Mouse (Mus musculus) limb, embryonic 11.5 days (tissue): ENCODE results near the gene Rps6kb2. TPM values are rescaled to one million over a fixed set of nuclear protein-coding genes. Genes with fewer than 3 reads are reported as not detected.

ENCODE experiments used
- ATAC-seq: fragments of 200-750 bp; cut with Nextera tagmentation; 2 replicates; pipeline ENCODE4 v1.8.0; 2017; ENCODE audit warnings: low read depth; ENCODE audit not compliant: insufficient number of reproducible peaks, low FRiP score, low TSS enrichment
- DNase-seq: peaks from one replicate; pipeline ENCODE4 v3.0.0-alpha.2; 2015; ENCODE audit warnings: low spot score
- H3K27ac ChIP-seq: fragments of 300-500 bp; sonication (generic); replicated peaks from 2 replicates; pipeline ENCODE4 v1.5.1; 2014; ENCODE audit warnings: low read depth, mild to moderate bottlenecking, low read length
- H3K27me3 ChIP-seq: fragments of 300-500 bp; sonication (generic); 2 replicates; pipeline ENCODE4 v1.6.1; 2014; ENCODE audit warnings: mild to moderate bottlenecking, low read length, mixed read lengths; ENCODE audit not compliant: control insufficient read depth, insufficient read depth
- H3K36me3 ChIP-seq: fragments of 300-500 bp; sonication (generic); 2 replicates; pipeline ENCODE4 v1.6.1; 2014; ENCODE audit warnings: mild to moderate bottlenecking, low read length, moderate library complexity, mixed read lengths; ENCODE audit not compliant: control insufficient read depth, insufficient read depth
- H3K4me1 ChIP-seq: fragments of 300-500 bp; sonication (generic); 2 replicates; pipeline ENCODE4 v1.6.1; 2014; ENCODE audit warnings: low read length, mixed read lengths; ENCODE audit not compliant: control insufficient read depth, insufficient read depth
- H3K4me2 ChIP-seq: fragments of 300-500 bp; sonication (generic); 2 replicates; pipeline ENCODE4 v1.6.1; 2014; ENCODE audit warnings: low read depth, mild to moderate bottlenecking, moderate library complexity; ENCODE audit not compliant: severe bottlenecking
- H3K4me3 ChIP-seq: fragments of 300-500 bp; sonication (generic); 2 replicates; pipeline ENCODE4 v1.5.1; 2014; ENCODE audit warnings: low read depth, low read length
- H3K9ac ChIP-seq: fragments of 300-500 bp; sonication (generic); 2 replicates; pipeline ENCODE4 v1.6.1; 2014; ENCODE audit warnings: mild to moderate bottlenecking, low read length
- H3K9me3 ChIP-seq: fragments of 300-500 bp; sonication (generic); 2 replicates; pipeline ENCODE4 v1.6.1; 2016; ENCODE audit warnings: low read length; ENCODE audit not compliant: control insufficient read depth
- WGBS: fragments of 180-500 bp; shearing (Covaris S2); extraction: QIAGEN DNeasy Blood & Tissue Kit; methylation state at CpG from one replicate; pipeline ENCODE4 v1.1.7; 2014; 5-methylcytosine and 5-hydroxymethylcytosine counted together
- polyA plus RNA-seq: library from polyadenylated mRNA; unstranded; fragments of >200 nt; fragmentation: Nextera tagmentation; extraction: Ambion mirVana; gene quantifications from 2 replicates; pipeline ENCODE4 v1.2.1, GENCODE M21; 2014

Rps6kb2 gene
- polyA plus RNA-seq, 1 experiment from 2014 or later: 44.7 TPM

DNA sequence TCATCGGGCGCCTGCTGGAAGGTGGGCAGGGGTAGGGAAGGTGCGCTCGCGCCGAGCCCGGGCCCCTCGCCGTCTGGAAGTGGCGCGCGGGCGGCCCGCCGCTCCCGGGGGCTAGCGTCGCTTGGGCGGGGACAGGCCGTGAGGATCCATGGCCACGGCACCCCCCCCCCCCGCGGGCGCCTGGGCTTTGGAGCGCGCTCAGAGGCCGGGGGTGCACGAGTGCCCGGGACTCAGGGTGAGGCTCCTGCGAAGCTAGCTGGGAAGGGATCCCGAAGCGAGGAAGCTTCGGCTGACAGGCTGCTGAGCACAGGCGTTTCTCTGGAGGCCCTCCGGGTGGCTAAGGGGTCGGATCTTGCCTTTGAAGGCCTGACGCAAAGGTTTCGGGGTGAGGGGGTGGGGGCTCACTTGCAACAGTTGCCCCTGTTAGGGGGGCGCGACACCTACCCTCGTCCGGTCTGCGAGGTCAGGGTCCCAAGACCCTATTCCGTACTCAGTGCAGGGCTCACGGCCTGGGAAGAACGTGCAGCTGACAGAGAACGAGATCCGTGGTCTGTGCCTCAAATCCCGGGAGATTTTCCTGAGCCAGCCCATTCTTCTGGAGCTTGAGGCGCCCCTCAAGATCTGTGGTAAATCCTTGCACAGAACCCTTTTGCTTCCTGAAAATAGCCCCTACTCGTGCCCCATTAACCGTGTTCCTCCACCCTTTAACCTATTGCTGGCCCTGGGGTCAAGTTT lies 29.3 kb upstream of the Rps6kb2 start:
- no peaks in the 10 kb centered on the region for H3K9me3 ChIP-seq
- peaks cover 17% of the 10 kb centered on the region for H3K4me1 ChIP-seq
- 1% methylated on average over 49 of the region's 52 CpGs for WGBS
- ATAC-seq (no peak), DNase-seq (no peak)
- no peaks in the 10 kb centered on the region for H3K27me3 ChIP-seq
- peak overlapping the region; percentile 84 for H3K4me2 ChIP-seq
- peak overlapping the region; percentile 94 for H3K9ac ChIP-seq
- H3K4me3 ChIP-seq: peak overlapping the region; percentile 98
- peaks cover 36% of the 10 kb centered on the region for H3K36me3 ChIP-seq
- peak overlapping the region; percentile 85 for H3K27ac ChIP-seq

DNA sequence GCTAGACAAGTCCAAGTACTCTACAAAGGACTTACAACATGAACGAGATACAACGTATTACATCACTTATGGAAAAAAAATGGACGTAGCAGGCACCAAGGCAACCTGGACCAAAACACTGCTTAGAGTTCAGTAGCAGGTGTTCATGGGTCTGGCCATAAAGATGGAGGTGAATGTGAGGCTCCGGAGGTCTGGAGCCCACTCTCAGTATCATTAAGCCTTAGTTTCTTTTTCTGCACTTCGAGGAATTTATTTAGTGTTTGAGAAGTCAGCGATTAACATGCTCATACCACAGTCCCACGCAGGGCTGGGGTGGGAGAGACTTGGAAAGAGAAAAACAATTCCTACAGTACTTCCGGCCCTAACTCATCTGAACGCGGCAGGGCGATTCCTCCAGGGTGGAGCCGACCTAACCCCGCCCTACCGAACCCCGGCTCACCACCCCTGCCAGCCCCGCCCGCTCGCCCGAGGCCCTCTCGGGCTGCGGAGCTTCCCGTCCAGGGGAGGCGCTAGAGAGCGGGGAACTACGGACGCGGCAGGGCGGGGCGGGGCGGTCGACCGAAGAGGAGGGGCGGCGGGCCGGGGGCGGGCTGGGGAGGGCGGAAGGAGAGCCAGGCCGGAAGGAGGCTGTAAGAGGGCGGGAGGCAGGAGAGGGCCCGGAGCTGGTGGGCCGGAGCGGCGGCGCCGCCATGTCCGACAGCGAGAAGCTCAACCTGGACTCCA lies 28.5 kb upstream of the Rps6kb2 start, which contains the start of gene Ppp1ca:
Gene Ppp1ca (plus strand): TSS at position 538 of the 723 bp plus-strand sequence.
- H3K4me3 ChIP-seq: peak within 1 kb of the TSS; percentile 98
- peak within 1 kb of the TSS; percentile 94 for H3K9ac ChIP-seq
- H3K9me3 ChIP-seq: no peaks in the 10 kb centered on the region
- 5% methylated on average over 37 of the region's 47 CpGs for WGBS
- DNase-seq (peak; percentile 98), ATAC-seq (peak; percentile 88)
- peaks cover 17% of the 10 kb centered on the region for H3K4me1 ChIP-seq
- no peaks in the 10 kb centered on the region for H3K27me3 ChIP-seq
- peak within 1 kb of the TSS; percentile 84 for H3K4me2 ChIP-seq
- peaks cover 30% of the 10 kb centered on the region for H3K36me3 ChIP-seq
- H3K27ac ChIP-seq: peak within 1 kb of the TSS; percentile 85

GRCm38 (mm10) chr19:4190831-4191334 lies 27.7 kb upstream of the Rps6kb2 start, which contains the start of gene Tbc1d10c:
Gene Tbc1d10c (minus strand): TSS chr19:4191284.
- ATAC-seq (no peak), DNase-seq (no peak)
- H3K27me3 ChIP-seq: no peaks in the 10 kb centered on the region
- H3K4me3 ChIP-seq: peak within 1 kb of the TSS; percentile 98
- H3K9me3 ChIP-seq: no peaks in the 10 kb centered on the region
- H3K27ac ChIP-seq: peak within 1 kb of the TSS; percentile 85
- peaks cover 22% of the 10 kb centered on the region for H3K36me3 ChIP-seq
- H3K4me1 ChIP-seq: peaks cover 15% of the 10 kb centered on the region
- WGBS: 73% methylated on average over 3 of the region's 4 CpGs
- peak within 1 kb of the TSS; percentile 84 for H3K4me2 ChIP-seq
- peak within 1 kb of the TSS; percentile 94 for H3K9ac ChIP-seq

DNA sequence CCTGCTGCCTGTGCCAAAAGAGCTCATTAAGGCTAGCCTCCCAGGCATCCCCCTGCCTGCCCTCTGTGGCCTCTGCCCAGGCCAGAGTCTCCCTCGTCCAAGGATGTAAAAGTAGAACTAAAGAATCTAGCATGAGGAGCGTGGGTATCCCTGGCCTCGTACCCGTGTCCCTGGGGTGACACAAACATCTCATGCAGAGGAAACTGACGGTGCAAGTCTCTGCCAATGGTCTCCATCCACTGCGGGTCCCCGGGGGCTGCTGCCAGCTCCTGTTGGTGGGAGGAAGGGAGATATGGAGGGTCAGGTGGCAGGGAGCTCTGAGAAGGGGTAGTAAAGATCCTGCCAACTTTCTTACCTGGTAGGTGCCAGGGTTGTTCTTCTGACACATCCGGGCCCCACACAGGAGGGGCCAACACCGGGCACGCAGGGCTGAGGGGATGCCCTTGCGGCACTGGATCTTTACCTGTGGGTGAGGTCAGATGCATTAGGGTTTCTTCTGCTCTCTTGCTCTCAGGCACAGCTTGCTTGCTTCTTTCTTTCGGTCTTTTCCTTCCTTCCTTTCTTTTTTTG lies 26.0 kb upstream of the Rps6kb2 start:
- no peak overlapping the region for H3K27ac ChIP-seq
- no peak overlapping the region for H3K4me3 ChIP-seq
- no peaks in the 10 kb centered on the region for H3K9me3 ChIP-seq
- WGBS: 89% methylated on average over 12 of the region's 12 CpGs
- peaks cover 20% of the 10 kb centered on the region for H3K4me1 ChIP-seq
- peaks cover 6% of the 10 kb centered on the region; the same call in 1 of the 2 replicates for H3K36me3 ChIP-seq
- no peak for ATAC-seq
- no peak overlapping the region for H3K9ac ChIP-seq
- H3K27me3 ChIP-seq: no peaks in the 10 kb centered on the region
- H3K4me2 ChIP-seq: no peak overlapping the region
- DNase-seq: no peak

GRCm38 (mm10) chr19:4187303-4187702 lies 24.1 kb upstream of the Rps6kb2 start:
- Histone ChIP-seq H3K27me3 (no peaks in the 10 kb centered on the region), H3K4me2 (no peak overlapping the region), H3K9ac (no peak overlapping the region), H3K9me3 (no peaks in the 10 kb centered on the region), H3K36me3 (no peaks in the 10 kb centered on the region), H3K4me1 (peaks cover 8% of the 10 kb centered on the region; the same call in 1 of the 2 replicates), H3K4me3 (no peak overlapping the region), H3K27ac (no peak overlapping the region)
- ATAC-seq (no peak), DNase-seq (no peak)
- WGBS: 60% methylated on average over 3 of the region's 3 CpGs

GRCm38 (mm10) chr19:4184976-4185975 lies 22.1 kb upstream of the Rps6kb2 start:
- Histone ChIP-seq H3K4me3 (no peak overlapping the region), H3K36me3 (no peaks in the 10 kb centered on the region), H3K4me1 (peaks cover 6% of the 10 kb centered on the region; the same call in 1 of the 2 replicates), H3K9me3 (no peaks in the 10 kb centered on the region), H3K4me2 (no peak overlapping the region), H3K27ac (no peak overlapping the region), H3K27me3 (no peaks in the 10 kb centered on the region), H3K9ac (no peak overlapping the region)
- WGBS: 61% methylated on average over 15 of the region's 15 CpGs
- ATAC-seq (no peak), DNase-seq (no peak)

DNA sequence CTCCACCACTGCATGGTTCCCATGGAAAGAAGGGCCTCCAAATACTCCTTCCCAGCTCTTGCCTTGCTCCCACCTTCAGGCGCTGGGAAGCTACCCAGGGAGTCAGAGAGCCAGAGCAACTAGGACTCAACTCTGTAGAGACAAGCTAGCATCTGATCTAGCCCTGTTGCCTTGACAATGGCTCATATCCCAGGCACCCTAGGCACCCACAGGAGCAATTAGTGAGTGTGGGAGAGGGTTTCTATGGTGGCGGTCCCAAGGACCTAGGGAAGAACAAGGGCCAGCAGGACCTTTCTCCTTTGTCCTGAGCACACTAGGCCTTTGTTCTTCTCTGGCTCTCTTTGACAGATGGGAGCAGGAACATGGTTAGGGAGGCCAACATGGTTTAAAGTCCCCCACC lies 20.5 kb upstream of the Rps6kb2 start:
- no peaks in the 10 kb centered on the region for H3K27me3 ChIP-seq
- DNase-seq (no peak), ATAC-seq (no peak)
- no peak overlapping the region for H3K9ac ChIP-seq
- WGBS: 83% methylated on average over 2 of the region's 2 CpGs
- no peaks in the 10 kb centered on the region for H3K9me3 ChIP-seq
- no peak overlapping the region for H3K4me2 ChIP-seq
- H3K4me1 ChIP-seq: peaks cover 6% of the 10 kb centered on the region; the same call in 1 of the 2 replicates
- H3K27ac ChIP-seq: no peak overlapping the region
- H3K36me3 ChIP-seq: no peaks in the 10 kb centered on the region
- H3K4me3 ChIP-seq: no peak overlapping the region
